Mouse (Mus musculus) liver (tissue): ENCODE measurements around the gene Ccdc30.

Source experiments
- DNase-seq: peaks from one replicate; pipeline ENCODE4 v3.0.0-alpha.2; 2020; ENCODE audit warnings: mixed read lengths

The Ccdc30 gene

GRCm38 (mm10) chr4:119412791-119413190, 2.5 kb downstream of the Ccdc30 start:
- no peak for DNase-seq

GRCm38 (mm10) chr4:119411877-119412650, 3.3 kb downstream of the Ccdc30 start:
- no peak for DNase-seq

GRCm38 (mm10) chr4:119403431-119403830, 11.9 kb downstream of the Ccdc30 start:
- DNase-seq = no peak

GRCm38 (mm10) chr4:119400896-119401295, 14.4 kb downstream of the Ccdc30 start:
- DNase-seq = no peak

- no peak for DNase-seq
Measured at GRCm38 (mm10) chr4:119398751-119399150, 16.6 kb downstream of the Ccdc30 start.

- DNase-seq = peak; percentile 55
Measured at GRCm38 (mm10) chr4:119390369-119390768, 25.0 kb downstream of the Ccdc30 start.

GRCm38 (mm10) chr4:119389184-119389583, 26.1 kb downstream of the Ccdc30 start:
- no peak for DNase-seq

- no peak for DNase-seq
Measured at GRCm38 (mm10) chr4:119381471-119382190, 33.7 kb downstream of the Ccdc30 start.

GRCm38 (mm10) chr4:119369460-119369859, 45.9 kb downstream of the Ccdc30 start:
- DNase-seq = no peak

- DNase-seq = no peak
Measured at GRCm38 (mm10) chr4:119366758-119367526, 48.4 kb downstream of the Ccdc30 start.

- DNase-seq = no peak
Measured at GRCm38 (mm10) chr4:119362231-119362630, 53.1 kb downstream of the Ccdc30 start.

GRCm38 (mm10) chr4:119359196-119359971, 55.9 kb downstream of the Ccdc30 start:
- peak; percentile 12 for DNase-seq

GRCm38 (mm10) chr4:119345508-119345907, 69.8 kb downstream of the Ccdc30 start:
- DNase-seq = no peak

GRCm38 (mm10) chr4:119338861-119339361, 76.4 kb downstream of the Ccdc30 start:
- peak; percentile 51 for DNase-seq

- DNase-seq = no peak
Measured at GRCm38 (mm10) chr4:119338422-119338821, 76.9 kb downstream of the Ccdc30 start.

GRCm38 (mm10) chr4:119333487-119333886, 81.8 kb downstream of the Ccdc30 start:
- no peak for DNase-seq

GRCm38 (mm10) chr4:119320896-119321550, 94.3 kb downstream of the Ccdc30 start:
- DNase-seq = peak; percentile 8

- DNase-seq = peak; percentile 93
Measured at GRCm38 (mm10) chr4:119320131-119320830, 95.0 kb downstream of the Ccdc30 start, which contains the start of gene Ppih. Gene Ppih, minus strand, starts transcription at chr4:119320546.

- no peak for DNase-seq
Measured at GRCm38 (mm10) chr4:119313756-119314155, 101.6 kb downstream of the Ccdc30 start.

GRCm38 (mm10) chr4:119305418-119305817, 109.9 kb downstream of the Ccdc30 start:
- DNase-seq = no peak

- no peak for DNase-seq
Measured at GRCm38 (mm10) chr4:119303291-119303690, 112.0 kb downstream of the Ccdc30 start.
